Mouse (Mus musculus): ENCODE measurements at regions not wholly inside any gene's neighbourhood (a gene's known extent, or its start where the extent isn't known, plus 50 kb on each side); places are given as distances from the start of the nearest gene placed in this dataset.

GRCm38 (mm10) chr14:80789131-80789530 lies 805.2 kb downstream of the Olfm4 start:
- TF ChIP-seq CTCF (IDR thresholded peaks at IDR 0.05; ENCODE audit: insufficient read depth, low read length) (no peak), POLR2A (IDR thresholded peaks at IDR 0.05; ENCODE audit: borderline replicate concordance, extremely low read depth, low read depth, low read length) (no peak)

Measured in lung, adult 2 months (tissue).